Mouse (Mus musculus) gonadal fat pad, adult 2 months (tissue): ENCODE measurements around the gene Lhpp. TPM values are rescaled to one million over a fixed set of nuclear protein-coding genes. Genes with fewer than 3 reads are reported as not detected.
"Not testable (repeated sequence)": the region's sequence is repeated elsewhere in the genome, so short reads cannot be mapped to it uniquely, and the experiment has no call there.

Experiments used
- DNase-seq: peaks from one replicate; pipeline ENCODE4 v3.0.0-alpha.2; 2012; ENCODE audit warnings: low read depth
- polyA plus RNA-seq: library from polyadenylated mRNA; depleted of rRNA; stranded (reverse); fragments of >200 nt; gene quantifications from 2 replicates; pipeline ENCODE4 v1.2.3, GENCODE M21; 2012

Gene Lhpp
- polyA plus RNA-seq, 1 experiment = 22.1 TPM

DNA sequence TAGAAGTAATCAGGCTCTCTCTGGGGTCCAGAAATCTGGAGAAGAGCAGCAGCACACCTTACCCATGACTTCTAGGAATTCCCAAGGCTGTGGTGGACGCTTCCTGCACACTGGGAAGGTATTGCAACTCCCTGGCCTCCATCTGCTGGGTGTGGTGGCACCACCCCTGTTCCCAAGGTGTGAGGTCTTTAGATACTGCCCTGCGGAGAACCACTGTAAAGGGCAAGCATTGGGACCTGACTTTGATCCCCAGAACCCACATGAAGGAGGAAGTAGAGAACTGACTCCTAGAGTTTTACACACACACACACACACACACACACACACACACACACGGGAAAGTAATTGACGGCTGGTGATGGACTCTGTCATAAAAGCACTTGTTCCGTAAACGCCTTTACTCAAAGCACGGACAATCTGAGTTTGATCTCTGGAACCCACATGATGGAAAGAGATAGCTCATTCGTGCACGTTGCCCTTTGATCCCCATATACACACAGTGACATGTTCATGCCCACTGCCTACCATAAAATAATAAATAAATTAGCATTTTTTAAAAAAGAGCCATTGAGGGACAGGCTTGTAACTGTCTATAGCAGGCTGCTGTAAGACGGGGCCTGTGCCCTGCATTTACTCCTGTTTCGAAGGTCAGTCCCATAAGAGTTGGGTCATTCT is 34.3 kb downstream of the Lhpp start:
- no peak for DNase-seq

DNA sequence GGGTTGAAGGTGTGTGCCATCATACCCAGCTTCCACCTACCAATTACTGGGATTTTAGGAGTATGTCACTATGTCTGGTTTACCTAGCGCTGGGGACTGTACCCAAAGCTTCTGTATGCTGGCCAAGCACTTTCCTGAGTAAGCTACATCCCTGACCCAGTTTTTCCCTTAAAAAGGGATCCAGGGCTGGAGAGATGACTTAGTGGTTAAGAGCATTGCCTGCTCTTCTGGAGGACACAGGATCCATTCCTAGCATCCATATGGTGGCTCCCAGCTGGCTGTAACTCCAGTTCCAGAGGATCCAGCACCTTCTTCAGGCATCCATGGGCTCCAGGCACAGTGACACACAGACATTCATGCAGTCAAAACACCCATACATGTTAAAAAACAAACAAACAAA is 36.1 kb downstream of the Lhpp start:
- DNase-seq = no peak

DNA sequence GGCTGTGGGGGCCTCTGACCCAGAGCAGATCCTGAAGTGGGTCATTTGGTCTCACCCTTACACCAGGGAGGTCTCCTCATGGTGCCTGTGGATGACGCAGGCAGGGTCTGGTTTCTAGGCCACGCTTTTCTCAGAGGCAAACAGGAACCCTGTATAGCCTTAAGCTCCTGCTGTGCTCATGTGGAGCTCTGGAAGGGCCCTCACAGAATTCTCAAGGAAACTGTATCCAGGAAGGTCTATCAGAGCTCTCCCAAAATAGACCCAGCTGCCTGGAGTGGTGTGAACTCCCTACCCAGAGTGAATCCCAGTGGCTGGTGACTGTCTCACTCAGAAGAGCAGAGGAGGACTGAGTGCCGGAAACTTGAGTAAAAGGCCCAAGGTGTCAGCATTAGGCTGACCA is 44.0 kb downstream of the Lhpp start:
- DNase-seq = no peak

DNA sequence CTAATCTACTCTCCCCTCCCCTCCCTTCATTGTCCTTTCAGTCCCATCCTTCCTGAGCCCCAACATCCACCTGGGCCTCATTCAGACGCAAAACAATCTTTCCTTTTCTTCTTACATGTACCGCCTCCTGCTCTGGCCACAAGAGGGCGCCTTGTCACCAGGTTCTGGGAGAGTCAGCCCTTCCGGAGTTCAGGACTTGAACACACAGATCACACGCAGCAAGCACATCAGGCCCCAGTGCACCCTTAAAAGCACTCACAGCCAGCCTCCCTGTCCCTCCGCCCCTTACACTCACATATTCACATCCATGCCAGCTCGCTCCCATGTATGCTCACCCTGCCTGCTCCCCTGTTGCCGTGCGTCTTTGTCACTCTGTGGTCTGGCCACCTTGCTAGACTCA is 45.6 kb downstream of the Lhpp start:
- DNase-seq = no peak

DNA sequence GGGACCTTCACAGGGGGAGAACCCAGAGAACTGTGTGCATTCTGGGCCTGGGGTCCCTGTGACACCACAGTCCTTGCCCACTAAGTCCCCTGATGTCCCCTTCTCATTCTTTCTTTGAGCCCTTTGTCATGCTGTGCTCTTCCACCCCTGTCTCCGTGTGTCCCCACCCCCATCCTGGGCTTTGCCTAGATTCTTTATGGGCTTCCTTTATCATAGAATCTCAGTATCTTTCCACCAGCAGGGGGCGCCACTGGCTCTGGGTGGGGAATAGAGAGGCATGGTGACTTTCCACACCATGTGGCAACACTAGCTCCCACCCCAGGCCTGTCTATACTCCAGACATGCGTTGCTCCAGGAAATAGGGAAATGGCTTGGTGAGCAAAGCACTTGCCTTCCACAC is 46.1 kb downstream of the Lhpp start:
- DNase-seq = no peak

DNA sequence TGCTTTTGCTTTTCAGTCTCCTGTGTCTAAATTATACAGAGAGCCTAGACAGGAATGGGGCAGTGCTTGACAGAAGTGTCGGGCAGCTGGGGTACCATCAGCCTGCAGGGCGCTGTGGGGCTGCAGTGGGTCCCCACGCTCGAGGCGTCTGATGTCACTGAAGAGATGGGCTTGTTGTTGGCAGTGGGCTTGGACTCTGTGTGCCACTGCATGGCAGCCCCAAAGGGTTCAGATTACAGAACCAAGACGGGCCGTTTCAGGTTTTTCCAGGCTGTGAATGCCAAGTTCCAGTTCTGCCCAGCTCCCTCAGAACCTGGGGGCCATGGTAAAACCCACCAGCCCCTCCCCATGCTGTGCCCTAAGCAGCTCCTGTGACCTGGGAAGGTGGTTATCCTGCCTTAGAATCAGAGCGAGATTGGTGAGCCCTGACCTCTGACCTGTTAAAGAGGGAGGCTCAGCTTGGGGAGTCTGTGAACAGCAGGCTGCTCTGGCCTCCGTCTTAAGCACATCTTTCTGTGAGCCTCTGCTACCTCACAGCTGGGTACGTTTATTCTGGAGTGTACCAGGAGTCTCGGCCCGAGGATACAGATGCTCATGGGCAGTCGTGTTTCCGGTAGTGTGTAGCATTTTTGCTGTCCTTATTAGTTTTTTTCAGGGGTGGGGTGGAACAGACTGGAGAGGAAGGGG is 47.1 kb downstream of the Lhpp start:
- no peak for DNase-seq

DNA sequence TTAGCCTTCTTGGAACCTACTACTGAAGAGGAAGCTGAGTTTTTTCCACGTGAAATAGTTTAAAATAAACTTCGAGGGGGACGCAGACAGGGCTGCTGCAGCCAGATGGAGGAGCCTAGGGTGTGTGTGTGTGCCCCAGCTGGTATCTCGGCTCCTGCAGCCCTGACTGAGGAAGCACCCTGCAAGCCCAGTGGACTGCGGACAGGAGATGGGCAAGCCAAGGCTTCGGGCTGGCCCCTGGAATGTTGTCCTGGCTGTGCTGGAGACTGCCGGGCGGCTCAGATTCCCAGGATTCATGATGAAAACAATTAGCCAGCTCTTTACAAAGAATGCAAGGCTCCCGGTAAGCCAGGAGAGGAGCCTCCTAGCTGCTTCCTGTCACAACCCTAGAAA is 47.6 kb downstream of the Lhpp start:
- DNase-seq = no peak

DNA sequence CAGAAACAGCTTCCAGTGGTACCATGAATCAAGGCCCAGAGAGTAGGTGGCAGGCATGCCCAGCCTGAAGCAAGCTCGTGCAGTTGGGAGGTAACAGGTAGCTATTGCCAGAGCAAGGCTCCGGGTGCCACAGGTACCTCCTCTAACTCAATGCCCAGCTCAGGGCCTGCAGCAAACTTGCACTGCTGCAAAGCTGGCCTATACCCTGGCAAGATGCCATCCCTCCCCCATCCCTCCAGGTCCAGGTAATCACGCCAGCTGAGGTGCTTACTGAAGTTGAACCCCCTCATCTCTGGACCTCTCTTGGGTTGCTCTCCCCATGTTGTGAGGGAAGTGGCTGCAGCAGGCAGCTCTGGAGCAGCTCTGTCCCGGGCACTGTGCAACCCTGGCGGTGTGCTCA is 48.2 kb downstream of the Lhpp start:
- no peak for DNase-seq

DNA sequence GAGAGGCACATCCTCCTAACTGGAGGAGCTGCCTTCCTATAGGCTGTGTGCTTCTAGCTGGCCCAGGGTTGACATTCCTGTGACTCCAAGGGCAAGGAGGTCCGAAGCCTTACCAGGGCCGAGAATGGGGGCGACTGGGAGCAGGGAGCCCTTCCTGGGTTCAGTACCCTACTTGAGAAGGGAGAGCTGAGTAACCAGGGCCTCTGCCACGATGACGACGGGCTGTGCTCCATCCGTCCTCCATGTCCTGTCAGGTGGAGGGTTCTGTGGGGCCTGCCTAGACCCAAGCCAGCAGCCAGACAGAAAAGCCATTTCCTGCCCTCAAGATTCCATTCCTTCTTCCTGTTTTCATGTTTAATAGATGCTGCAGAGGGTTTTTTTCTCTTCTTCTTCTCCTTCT is 49.2 kb downstream of the Lhpp start:
- DNase-seq = no peak

DNA sequence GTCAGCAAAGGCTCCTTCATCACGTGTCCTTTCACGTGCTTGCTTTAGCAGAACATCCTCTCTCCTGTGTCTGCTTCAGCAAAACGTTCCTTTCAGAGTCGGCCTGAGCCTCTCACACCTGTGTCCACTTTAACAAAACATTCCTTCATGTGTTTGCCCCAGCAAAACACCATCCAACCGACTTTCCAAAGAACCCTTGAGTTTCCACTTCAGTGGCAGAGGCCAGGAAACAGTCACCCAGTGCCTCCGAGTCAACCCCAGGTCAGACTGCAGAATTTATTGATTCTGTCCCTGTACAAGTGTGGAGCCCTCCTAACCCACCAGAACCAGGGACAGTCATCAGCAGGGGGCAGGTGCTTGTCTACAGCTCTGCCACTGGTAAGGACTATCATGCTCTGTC is 52.4 kb downstream of the Lhpp start:
- not testable (repeated sequence) for DNase-seq

DNA sequence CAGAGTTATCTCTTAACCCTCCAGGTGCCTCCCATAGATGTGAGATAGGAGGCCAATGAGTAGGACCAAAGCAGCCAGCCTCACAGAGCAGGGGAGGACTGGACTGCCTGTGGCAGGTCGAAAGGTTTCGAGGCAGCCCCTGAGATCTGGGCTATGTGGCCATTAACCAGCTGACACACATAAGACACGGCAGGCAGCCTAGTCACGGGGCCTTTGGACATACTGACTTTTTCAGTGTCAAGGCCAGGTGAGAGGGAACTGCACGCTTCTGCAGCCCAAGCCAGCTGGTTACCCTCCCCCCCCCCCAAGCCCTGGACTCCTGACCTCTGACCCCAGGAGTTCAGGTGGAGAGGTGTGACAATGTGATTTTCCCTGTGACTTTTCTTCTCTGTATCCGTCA is 54.4 kb downstream of the Lhpp start:
- no peak for DNase-seq

DNA sequence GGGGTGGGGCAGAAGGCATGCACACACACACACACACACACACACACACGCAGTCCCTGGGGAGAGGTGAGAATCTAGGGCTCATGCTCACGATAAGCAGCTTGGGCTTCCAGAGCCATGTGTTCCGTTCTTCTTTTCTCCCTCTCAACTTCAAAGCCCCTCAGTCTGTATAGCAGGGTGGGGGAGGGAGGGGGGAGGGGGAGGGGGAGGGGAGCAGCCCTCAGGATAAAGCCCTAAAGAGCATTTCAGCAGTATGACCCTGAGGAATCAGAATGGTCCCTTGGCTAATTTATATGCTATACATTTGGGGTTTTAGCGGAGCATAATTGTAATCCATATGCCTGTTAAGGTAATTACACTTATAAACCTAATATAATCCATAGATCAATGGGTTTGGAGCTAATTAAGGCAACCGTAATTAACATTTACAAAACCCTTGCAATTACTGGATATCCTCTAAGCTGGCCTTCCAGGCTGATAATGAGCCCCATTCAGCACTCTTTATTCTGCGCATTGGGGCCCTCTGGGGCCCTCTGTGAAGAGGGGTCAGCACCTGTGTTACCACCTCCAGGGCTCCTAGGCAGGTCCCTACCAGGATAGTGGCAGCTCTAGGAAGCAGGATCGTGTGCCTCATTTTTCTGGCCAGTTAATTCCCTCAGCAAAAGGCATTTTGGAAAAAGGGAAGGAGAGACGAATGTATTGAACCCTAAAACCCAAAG is 55.4 kb downstream of the Lhpp start:
- no peak for DNase-seq

DNA sequence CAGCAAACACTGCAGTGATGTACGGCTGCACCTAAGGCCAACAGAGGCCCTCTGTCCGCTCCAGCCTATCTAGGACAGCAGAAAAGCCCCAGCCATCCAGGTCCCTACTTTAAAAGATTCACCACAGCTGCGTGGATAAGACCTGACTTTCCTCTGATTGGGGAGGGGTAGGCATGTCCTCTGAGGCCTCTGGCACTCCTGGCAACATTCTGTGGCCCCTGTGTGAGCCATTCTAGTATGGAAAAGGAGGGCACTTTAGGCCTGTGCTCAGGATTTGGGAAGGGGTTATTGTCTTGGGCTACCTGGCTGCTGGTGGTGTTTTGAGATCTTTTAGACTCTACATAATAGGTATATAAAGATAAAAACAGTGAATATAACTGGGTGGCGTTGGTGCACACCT is 56.1 kb downstream of the Lhpp start:
- DNase-seq = no peak

DNA sequence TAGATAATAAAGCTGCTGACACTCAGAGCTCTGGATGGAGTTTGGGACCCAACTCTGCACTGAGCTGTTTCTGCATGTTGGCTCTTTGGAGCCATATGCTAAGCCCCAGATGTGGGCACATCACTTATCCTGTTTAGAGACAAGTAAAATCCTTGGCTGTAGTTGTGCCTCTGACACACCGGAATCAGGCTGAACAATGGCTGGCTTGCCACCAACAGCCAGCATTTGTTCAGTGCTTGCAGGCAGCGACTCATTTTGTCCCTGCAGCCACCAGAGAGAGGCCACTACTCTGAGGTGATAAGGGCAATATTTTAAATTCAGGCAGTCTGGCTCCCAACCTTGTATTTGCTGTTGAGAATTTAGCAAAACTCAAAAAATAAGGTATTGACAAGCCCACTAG is 58.2 kb downstream of the Lhpp start:
- DNase-seq = no peak

DNA sequence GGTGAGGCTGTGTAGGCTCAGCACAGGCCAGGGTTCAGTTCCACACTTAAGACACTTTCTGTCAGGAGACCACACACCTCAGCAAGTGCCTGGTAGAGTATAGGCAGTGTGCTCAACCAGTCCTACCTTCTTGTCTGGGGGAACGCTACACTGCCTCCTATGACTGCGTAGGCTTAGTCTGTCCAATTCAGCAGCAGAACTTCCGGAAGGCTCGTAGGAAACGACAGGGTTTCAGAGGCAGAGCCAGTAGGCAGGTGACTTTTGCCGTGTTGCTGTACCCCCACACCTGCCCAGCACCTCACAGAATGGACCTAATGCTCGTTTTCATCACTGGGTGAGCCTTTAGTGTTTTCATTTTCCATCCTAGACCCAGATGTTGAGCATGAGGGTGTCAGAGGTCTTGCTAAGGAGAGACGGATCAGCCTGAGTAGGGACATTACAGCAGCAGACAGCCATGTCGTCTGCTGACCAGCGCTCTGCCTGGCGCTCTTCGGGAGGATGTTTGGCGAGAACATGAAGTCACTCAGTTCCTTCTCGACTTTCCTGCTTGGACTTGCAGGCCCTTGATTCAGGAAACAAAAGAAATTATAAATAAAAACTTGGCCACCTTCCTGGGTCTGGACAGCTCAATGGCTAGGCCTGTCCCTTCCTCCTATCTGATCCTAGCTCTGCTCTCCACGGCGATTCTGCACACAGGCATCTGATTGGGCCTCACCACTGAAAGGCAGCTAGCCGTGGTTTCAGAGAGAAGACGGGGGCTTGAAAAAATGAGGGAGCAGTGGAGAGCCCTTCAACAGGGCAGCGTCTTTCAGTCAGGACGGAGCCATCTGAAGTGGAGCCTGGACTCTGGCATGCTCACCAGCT is 59.8 kb downstream of the Lhpp start:
- no peak for DNase-seq

DNA sequence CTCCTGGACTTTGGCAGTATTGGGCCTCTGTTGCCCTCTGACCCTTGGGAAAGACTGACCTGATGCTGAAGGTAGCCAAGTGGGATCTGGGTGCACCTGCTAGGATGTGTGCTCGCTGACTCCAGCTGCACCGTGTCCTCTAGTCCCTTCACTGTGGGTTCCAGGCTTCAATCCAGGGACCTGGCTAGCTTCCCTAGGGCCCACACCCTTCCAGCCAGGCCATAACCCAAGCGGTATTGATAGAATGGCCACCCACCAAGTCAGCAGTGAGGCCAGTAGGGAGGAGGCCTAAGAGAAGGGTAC is 60.4 kb downstream of the Lhpp start:
- no peak for DNase-seq

DNA sequence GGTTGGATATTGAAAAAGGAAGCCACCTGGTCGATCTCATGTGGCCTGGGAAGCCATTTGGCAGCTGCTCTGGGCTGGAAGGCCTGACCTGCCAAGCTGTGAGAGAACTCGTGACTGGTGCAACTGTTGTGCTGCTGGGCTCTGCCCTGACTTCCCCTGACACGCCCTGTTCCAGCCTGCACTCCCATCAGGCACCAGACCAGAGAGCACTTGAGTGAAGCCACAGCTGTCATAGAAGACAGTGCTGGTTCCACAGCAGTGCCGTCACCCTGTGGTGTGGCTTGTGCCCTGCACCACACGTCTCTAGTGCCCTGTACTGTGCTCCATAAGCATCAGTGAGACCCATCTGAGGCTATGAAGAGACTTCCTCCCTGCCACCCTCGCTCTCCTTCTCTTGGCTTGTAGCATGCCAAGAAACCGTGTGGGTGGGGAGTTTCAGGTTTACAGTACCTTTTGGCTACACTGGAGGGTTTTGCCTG is 62.1 kb downstream of the Lhpp start:
- no peak for DNase-seq

DNA sequence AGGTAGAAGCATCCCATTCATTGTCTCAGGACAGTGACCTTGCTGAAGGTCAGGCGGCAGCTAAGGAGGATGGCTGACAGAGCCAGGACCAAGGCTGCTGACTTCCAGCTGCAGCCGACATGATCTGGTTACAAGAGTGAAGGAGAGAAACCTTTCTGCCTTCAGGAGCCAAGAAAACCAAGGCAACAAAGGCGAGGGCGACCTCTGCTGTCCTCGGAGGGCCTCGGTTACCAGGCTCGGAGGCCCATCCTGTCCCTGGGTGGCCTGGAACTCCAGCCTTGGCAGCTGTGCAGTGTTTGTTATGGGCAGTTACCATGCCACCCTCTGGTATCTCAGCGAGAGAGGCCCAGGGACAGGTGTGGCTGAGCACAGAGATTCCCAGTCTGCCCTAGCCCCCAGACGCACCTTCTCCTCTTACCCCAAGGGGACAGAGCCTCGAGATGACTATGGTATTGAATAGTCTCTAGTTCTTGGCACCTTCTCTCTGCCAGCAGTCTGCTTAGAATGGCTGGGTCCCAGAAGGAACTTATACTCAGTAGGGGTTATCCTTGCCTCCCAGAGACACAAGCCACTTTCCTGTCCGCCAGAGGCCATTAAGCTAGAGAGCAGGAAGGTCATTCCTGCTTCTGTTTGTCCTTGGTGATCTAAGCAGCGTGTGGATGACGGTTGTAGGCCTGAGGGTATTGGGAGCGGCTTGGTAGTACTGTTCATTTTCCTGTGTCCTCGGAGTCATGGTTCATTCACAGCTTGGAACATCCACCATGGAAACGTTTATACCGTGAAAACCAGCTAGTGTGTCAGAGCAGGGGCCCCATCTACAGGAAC is 63.7 kb downstream of the Lhpp start:
- DNase-seq = no peak

DNA sequence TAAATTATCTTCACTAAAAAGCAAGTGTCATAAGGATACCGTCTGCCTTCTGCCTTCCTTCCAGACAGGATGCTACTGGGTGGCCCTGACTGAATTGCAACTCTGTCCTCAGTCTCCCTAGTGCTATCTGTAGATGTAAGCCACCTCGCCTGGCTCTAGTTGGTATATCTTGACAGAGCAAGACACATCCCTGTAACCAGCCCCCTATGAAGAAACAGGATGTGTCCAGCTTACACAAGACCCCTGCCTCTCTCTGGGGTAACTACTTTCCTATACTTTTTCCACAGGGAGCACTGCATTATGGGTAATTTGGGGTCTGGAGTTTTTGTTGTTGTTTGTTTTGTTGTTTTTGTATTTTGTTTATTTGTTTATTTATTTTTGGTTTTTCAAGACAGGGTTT is 65.5 kb downstream of the Lhpp start:
- DNase-seq = no peak

DNA sequence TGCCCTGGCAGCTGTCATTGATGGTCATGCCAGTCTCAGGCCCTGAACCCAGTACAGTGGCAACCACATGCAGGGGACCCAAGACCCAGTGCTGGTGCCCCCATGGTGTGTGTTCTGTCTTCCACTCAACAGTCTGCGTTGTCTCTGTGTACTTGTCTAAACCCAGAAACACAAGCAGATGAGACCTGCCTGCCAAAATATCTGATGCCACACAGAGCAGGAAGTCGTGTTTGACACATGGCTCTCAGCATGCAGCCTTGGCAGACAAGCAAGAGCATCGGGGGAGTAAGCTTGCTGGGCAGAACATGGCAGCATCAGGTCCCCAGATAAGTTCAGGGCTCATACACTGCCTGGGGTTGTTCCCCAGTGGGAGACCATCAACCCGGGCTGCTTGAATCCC is 68.7 kb downstream of the Lhpp start:
- DNase-seq = no peak

DNA sequence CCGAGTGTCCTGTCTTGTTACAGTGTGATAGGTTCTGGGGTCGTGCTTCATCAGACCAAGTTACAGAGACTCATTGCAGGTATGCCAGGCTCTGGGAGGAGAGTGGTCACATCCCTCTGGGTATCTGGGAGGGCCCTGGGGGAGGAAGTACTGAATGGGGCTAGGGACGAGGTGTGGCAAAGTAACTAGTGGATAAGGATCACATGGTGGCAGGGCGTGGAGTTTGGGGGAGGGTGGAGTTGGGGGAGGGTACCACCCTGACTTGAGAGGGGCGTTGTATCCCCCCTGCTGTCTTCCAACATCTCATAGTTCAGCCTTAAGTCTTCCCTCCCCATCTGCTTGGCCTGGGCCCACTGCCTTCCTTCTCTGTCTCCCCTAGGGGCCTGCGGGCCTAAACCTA is 69.1 kb downstream of the Lhpp start:
- no peak for DNase-seq

DNA sequence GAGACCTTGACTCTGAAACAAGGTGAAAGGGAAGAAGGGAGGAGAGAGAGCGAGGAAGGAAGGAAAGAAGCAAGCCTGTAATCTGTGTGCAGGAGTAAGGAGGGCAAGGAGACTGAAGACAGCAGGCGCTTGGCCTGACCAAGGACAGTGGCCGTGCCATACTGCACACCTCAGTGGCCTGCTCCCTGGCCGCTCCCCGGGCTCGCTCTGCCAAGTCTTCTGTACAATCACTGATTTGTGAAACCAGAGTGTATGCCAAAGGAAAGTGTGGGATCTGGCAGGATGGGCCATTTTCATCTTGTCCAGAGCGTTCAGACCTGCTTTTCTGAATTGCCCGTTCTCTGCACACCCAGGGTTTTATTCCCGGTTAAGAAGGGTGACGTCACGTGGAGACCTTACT is 70.9 kb downstream of the Lhpp start:
- no peak for DNase-seq
